Mouse (Mus musculus) forebrain, embryonic 10.5 days (tissue): ENCODE measurements around the gene Palm2. TPM values are rescaled to one million over a fixed set of nuclear protein-coding genes. Genes with fewer than 3 reads are reported as not detected.

Experiments used
- DNase-seq: peaks from one replicate; pipeline ENCODE4 v3.0.0-alpha.2; 2017; ENCODE audit warnings: low spot score; ENCODE audit errors: extremely low spot score
- H3K27ac ChIP-seq: fragments of 300-500 bp; sonication (generic); 2 replicates; pipeline ENCODE4 v1.5.1; 2016; ENCODE audit warnings: mild to moderate bottlenecking
- H3K27me3 ChIP-seq: fragments of 300-500 bp; sonication (generic); 2 replicates; pipeline ENCODE4 v1.6.1; 2016; ENCODE audit warnings: mild to moderate bottlenecking; ENCODE audit not compliant: poor library complexity, severe bottlenecking
- H3K36me3 ChIP-seq: fragments of 300-500 bp; sonication (generic); replicated peaks from 2 replicates; pipeline ENCODE4 v1.6.1; 2016; ENCODE audit warnings: mild to moderate bottlenecking, moderate library complexity
- H3K4me1 ChIP-seq: fragments of 300-500 bp; sonication (generic); 2 replicates; pipeline ENCODE4 v1.6.1; 2016
- H3K4me3 ChIP-seq: fragments of 300-500 bp; sonication (generic); 2 replicates; pipeline ENCODE4 v1.5.1; 2016; ENCODE audit warnings: mild to moderate bottlenecking, moderate library complexity
- H3K9me3 ChIP-seq: fragments of 300-500 bp; sonication (generic); 2 replicates; pipeline ENCODE4 v1.6.1; 2016; ENCODE audit warnings: mild to moderate bottlenecking, moderate library complexity
- WGBS: fragments of 180-500 bp; shearing (Covaris S2); methylation state at CpG from one replicate; pipeline ENCODE4 v1.1.7; 2016; 5-methylcytosine and 5-hydroxymethylcytosine counted together
- polyA plus RNA-seq: library from polyadenylated mRNA; unstranded; fragments of >200 nt; fragmentation: Nextera tagmentation; extraction: Ambion mirVana; gene quantifications from 2 replicates; pipeline ENCODE4 v1.2.1, GENCODE M21; 2016

Palm2 gene
- polyA plus RNA-seq, 1 experiment from 2014 or later, result 2.9 TPM

DNA sequence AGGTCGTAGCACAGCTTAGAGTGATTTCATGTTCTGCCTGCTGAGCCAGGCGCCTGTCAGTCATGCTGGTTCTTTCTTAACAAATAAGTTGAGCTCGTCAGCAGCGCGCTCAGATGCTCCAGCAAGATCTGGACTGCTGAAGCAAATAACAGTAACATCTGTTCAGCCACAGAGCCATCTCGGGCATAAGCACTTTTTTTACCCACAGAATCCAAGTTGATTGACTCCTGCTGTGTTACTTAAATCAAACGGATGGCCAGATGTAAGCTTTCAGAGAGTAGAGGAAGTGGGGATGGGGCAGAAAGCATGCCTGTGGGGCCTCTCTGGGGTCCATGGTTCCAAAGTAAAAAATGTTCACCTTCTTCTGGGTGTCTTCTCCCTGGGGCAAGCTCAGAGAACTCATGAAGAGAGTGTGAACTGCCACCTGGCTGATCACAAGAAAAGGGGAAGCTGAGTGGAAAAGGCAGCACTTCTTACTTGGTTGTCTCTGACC, 286.9 kb downstream of the Palm2 start:
- Histone ChIP-seq H3K27me3 (no peaks in the 10 kb centered on the region), H3K9me3 (no peaks in the 10 kb centered on the region), H3K4me3 (no peak overlapping the region), H3K36me3 (no peaks in the 10 kb centered on the region), H3K4me1 (peaks cover 13% of the 10 kb centered on the region), H3K27ac (no peak overlapping the region)
- WGBS, result 30% methylated on average over 7 of the region's 7 CpGs
- no peak for DNase-seq

DNA sequence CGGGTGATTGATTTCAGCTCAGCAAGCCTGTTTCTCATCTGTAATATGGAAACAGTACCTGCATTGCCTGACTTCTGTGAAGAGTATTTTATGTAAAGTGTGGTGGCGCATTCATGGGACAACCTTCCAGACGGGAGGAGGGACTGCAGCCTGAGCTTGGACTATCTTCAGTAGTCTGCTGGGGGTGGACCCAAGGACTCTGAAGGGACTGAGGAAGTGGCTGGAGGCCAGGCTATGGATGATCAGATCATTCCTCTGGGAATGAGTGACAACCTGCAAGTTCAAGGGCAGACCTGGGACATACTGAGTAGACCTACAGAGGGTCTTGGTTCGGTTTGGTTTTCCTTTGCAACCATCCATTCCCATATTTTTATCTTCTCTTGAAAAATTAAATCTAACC, 288.2 kb downstream of the Palm2 start:
- H3K27me3 ChIP-seq, result no peaks in the 10 kb centered on the region
- H3K27ac ChIP-seq, result no peak overlapping the region
- DNase-seq, result no peak
- no peak overlapping the region for H3K4me3 ChIP-seq
- peaks cover 7% of the 10 kb centered on the region for H3K4me1 ChIP-seq
- no peaks in the 10 kb centered on the region for H3K36me3 ChIP-seq
- H3K9me3 ChIP-seq, result no peaks in the 10 kb centered on the region
- WGBS, result 89% methylated on average over 4 of the region's 4 CpGs

DNA sequence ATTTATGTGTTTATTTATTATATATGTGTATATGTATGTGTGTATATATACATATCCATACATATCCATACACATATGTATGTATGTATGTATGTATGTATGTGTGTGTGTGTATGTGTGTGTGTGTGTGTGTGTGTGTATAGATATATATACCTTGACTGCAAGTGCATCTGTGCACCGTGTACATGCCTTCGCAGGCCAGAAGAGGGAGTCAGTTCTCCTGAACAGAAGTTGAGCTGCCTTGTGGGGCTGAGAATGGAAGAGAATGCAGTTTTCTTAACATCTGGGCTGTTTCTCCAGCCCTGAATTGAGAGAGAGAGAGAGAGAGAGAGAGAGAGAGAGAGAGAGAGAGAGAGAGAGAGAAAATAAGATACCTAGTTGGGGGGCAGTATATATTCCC, 289.6 kb downstream of the Palm2 start:
- Histone ChIP-seq H3K4me1 (peaks cover 7% of the 10 kb centered on the region), H3K27ac (no peak overlapping the region), H3K4me3 (no peak overlapping the region), H3K27me3 (no peaks in the 10 kb centered on the region), H3K36me3 (no peaks in the 10 kb centered on the region), H3K9me3 (no peaks in the 10 kb centered on the region)
- 59% methylated on average over 2 of the region's 2 CpGs for WGBS
- no peak for DNase-seq

DNA sequence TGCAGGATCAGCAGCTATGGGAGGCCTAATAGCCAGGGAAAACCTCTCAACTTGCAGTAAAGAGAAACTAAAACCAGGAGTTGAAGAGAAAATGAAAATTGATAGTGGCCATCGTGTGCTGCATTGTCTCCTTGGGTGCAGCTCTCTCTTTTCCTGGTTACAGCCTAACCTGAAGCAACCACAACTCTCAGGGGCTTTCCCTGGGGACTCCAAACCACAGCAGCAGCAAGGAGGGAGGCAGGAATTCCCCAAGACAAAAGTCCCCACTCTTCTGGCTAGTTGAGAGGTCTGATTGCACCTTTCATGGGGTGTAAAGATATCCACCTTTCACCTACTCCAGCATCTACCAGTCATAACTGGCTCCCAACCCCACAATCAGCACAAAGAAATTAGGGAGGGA, 291.5 kb downstream of the Palm2 start:
- Histone ChIP-seq H3K36me3 (no peaks in the 10 kb centered on the region), H3K4me3 (no peak overlapping the region), H3K27ac (no peak overlapping the region), H3K9me3 (no peaks in the 10 kb centered on the region), H3K4me1 (peaks cover 6% of the 10 kb centered on the region), H3K27me3 (no peaks in the 10 kb centered on the region)
- WGBS, result 92% methylated on average over 1 of the region's 1 CpGs
- no peak for DNase-seq

DNA sequence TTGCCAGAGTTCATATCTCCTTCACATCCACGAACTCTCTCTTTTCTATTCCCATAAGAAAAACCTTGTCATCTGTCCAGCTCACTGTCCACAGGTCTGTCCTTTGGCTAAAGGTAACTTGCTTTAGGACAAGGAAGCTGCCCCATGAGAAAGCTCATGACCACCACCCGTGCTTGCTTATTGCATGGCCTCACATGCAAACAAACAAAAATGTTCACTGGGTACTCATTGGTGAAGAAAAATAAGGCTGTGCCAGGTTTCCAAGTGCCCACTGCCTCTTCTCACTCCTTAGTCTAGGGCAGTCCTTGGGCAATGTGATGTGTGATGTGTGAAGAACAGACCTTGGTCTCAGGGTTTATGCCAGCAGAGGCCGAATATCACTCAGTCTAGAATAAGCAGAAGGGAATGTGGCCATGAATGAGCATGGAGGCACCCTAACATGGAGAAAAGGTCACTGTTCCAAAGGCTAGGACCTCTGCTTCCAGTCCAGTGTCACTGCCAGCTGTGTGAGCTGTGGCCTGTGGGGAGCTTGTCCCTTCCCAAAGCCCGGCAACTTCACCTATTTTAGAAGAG, 294.6 kb downstream of the Palm2 start:
- 95% methylated on average over 4 of the region's 4 CpGs for WGBS
- H3K27ac ChIP-seq, result no peak overlapping the region
- no peak for DNase-seq

DNA sequence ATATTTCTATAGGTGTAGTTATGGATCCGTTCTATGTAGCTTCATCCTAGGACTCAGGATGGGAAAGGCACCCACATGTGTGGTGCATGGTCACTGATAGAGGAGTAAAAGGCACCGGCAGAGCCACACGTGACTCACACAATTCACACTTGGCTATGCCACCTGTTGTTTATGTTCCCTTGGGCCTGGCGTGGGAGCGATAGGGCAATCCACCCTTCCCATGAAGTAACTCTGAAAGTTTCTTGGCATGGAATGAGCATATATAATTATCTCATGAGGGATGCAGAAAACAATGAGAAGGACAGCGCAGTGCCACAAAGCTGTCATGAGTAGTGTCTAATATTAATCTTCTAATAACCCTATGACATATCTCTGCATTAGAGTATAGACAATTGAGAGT, 296.0 kb downstream of the Palm2 start:
- H3K27me3 ChIP-seq, result no peaks in the 10 kb centered on the region
- no peak for DNase-seq
- H3K36me3 ChIP-seq, result no peaks in the 10 kb centered on the region
- WGBS, result 98% methylated on average over 6 of the region's 6 CpGs
- no peaks in the 10 kb centered on the region for H3K9me3 ChIP-seq
- H3K27ac ChIP-seq, result no peak overlapping the region
- no peak overlapping the region for H3K4me3 ChIP-seq
- no peaks in the 10 kb centered on the region for H3K4me1 ChIP-seq

More for the DNA sequence above, 294.6 kb downstream of the Palm2 start:
- no peaks in the 10 kb centered on the region for H3K4me1 ChIP-seq
- no peak overlapping the region for H3K4me3 ChIP-seq
- H3K36me3 ChIP-seq, result no peaks in the 10 kb centered on the region
- no peaks in the 10 kb centered on the region for H3K9me3 ChIP-seq
- H3K27me3 ChIP-seq, result no peaks in the 10 kb centered on the region

DNA sequence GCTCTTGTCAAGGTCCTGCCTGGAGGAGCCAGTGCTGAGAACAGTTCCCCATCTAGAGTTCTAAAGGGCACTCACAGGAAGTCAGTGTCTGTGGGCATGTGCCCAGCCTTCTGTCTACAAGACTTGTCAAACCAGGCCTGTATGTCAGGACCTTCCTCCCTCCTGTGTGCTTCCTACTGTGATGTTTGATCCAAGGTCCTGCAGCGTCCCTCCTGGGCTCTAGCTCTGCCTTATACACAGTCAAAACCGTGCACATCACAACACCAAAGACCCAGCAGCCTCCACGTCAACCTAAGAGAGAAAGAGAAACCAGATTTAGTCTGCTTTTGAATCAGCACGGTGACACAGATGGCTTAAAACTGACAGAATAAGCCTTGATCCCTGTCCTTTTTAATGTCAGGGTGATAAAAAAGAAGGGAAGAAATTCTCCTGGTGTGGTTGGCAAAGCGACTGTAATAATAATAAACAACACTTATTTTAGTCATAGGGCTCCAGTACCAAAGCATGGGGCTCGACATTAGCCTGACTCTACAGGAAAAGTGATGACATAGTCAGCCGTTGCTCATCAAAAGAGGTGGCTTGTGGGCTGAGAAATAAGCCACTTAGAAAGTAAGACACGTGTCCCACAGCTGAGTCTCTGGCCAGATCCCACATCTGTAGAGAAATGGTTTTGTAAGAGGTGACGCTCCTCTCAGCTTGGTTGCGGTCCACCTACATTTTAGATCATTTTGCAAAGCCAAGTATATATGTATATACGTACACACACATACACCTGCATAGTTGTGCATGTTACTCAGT, 297.0 kb downstream of the Palm2 start:
- no peaks in the 10 kb centered on the region for H3K9me3 ChIP-seq
- 84% methylated on average over 11 of the region's 11 CpGs for WGBS
- DNase-seq, result no peak
- no peaks in the 10 kb centered on the region for H3K36me3 ChIP-seq
- no peak overlapping the region for H3K27ac ChIP-seq
- H3K4me1 ChIP-seq, result no peaks in the 10 kb centered on the region
- H3K27me3 ChIP-seq, result no peaks in the 10 kb centered on the region
- no peak overlapping the region for H3K4me3 ChIP-seq

DNA sequence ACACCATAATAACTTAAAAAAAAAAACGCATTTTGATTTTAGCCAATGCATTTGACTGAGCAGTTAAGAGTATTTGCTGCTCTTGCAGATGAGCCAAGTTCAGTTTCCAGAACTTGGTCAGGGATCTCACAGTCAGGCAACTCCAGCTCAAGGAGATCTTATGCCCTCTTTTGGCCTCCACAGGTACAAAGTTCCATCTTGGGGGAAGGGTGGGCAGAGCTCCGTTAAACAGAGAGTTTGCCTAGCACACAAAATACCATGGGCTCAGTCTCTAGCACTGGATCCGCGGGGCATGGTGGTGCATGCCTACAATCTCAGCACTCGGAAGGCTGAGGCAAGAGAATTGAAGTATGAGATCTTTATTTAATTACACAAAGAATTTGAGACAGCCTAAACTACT, 298.3 kb downstream of the Palm2 start:
- Histone ChIP-seq H3K27me3 (peaks cover 6% of the 10 kb centered on the region; the same call in 1 of the 2 replicates), H3K27ac (no peak overlapping the region), H3K36me3 (no peaks in the 10 kb centered on the region), H3K4me3 (no peak overlapping the region), H3K4me1 (no peaks in the 10 kb centered on the region), H3K9me3 (no peaks in the 10 kb centered on the region)
- DNase-seq, result no peak
- WGBS, result 82% methylated on average over 5 of the region's 5 CpGs

DNA sequence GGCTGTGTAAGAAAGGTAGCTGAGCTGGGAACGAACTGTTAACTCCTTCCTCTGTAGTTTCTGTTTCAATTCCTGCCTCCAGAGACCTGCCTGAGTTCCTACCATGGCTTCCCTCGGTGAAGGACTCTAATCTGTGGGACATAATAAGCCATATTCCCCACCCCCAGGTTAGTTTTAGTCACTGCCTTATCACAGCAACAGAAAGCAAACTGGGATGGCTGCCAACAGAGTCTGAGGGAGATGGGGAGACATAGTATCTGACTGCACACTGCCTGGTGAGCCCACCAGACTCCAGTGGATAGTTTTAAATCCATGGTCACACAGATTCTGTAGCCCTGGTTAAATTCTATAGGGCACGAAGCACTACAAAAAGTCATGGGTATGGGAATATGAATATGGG, 299.4 kb downstream of the Palm2 start:
- WGBS, result 83% methylated on average over 3 of the region's 3 CpGs
- no peak for DNase-seq
- H3K27me3 ChIP-seq, result peaks cover 6% of the 10 kb centered on the region; the same call in 1 of the 2 replicates
- H3K27ac ChIP-seq, result no peak overlapping the region
- no peaks in the 10 kb centered on the region for H3K36me3 ChIP-seq
- no peak overlapping the region for H3K4me3 ChIP-seq
- H3K9me3 ChIP-seq, result no peaks in the 10 kb centered on the region
- peaks cover 5% of the 10 kb centered on the region for H3K4me1 ChIP-seq

DNA sequence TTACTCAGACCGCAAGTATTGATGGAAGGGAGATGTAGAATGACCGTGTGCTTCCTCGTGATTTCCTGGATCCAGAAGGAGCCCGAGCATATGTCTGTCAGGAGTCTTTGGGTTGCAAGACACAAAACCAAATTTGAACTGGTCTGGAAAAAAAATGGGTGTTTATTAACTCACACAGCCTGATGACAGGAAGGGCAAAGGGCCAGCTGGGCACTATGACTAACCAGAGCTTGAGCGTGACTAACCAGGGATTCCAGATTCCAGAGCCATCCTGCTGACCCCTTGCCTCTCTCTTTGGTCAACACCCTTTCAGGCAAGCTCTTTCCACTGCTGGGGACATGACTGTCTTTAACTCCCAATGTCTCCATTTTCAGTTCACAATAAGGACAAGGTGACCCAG, 301.4 kb downstream of the Palm2 start:
- Histone ChIP-seq H3K36me3 (no peaks in the 10 kb centered on the region), H3K4me3 (no peak overlapping the region), H3K27me3 (peaks cover 6% of the 10 kb centered on the region; the same call in 1 of the 2 replicates), H3K9me3 (no peaks in the 10 kb centered on the region), H3K27ac (no peak overlapping the region), H3K4me1 (peaks cover 18% of the 10 kb centered on the region)
- 90% methylated on average over 5 of the region's 5 CpGs for WGBS
- DNase-seq, result no peak

DNA sequence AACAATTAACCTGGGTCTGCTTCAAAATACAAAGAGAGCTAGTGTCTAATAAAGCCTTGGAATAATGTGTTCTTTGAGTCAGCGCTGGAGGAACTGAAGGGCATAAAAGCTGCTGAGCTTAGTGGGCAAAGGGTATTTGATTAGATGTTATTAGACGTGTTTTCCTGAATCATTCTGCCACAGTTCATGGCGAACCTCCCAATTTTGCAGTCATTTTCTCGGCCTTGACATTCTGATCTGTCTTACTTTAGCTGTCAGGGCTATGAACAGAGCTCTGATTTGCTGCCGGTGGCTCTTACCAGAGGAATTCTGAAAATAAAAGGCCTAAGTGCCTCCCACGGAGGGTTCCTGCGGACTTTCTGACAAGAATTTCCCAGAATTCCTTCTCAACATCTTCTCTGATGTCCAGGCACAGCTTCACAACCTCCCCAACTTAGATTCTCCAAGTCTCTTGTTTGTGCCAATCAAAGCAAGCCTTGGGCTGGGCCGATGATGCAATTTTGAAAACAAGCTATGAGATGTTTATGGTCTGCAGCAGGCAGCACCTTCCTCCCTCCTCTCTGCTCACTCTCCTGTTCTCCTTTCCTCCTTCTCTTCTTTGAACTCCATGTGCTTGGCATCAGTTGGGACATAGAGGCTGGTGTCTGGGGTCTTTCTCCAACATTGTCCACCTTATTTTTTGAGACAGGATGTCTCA, 305.0 kb downstream of the Palm2 start:
- Histone ChIP-seq H3K4me3 (no peak overlapping the region), H3K27ac (peak overlapping the region; percentile 51), H3K4me1 (peaks cover 23% of the 10 kb centered on the region), H3K9me3 (no peaks in the 10 kb centered on the region), H3K36me3 (no peaks in the 10 kb centered on the region), H3K27me3 (peaks cover 6% of the 10 kb centered on the region; the same call in 1 of the 2 replicates)
- WGBS, result 27% methylated on average over 8 of the region's 8 CpGs
- no peak for DNase-seq

DNA sequence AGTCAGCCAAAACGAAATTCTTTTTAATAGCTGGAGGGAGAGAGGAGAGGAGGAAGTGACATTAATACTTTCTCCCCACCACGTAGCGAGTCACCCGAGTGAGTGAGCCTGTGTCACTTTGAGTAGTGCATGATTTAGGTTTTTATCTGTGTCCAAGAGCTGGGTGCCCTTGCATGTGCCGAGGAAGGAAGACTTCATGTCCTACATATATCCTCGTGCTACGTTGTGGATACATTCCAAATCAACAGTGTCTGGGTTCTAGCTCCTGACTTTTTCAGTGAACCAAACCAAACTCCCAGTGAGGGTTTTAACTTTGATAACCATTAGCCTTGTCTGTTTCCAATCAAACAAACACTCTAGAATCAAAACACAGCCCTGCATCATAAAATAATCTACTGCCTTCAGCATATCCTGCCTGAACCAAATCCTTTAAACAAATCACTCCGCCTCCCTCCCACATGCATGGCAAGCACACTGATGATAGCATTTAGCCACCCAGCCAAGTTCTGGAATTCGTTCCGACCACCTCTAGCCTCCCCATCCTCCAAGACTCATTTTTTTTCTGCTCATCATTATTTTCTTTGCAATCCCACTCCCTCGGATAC, 309.4 kb downstream of the Palm2 start:
- H3K4me1 ChIP-seq, result peaks cover 32% of the 10 kb centered on the region
- DNase-seq, result no peak
- peaks cover 7% of the 10 kb centered on the region for H3K9me3 ChIP-seq
- WGBS, result 85% methylated on average over 11 of the region's 11 CpGs
- H3K36me3 ChIP-seq, result no peaks in the 10 kb centered on the region
- no peak overlapping the region for H3K4me3 ChIP-seq
- no peak overlapping the region for H3K27ac ChIP-seq
- no peaks in the 10 kb centered on the region for H3K27me3 ChIP-seq
